Mouse (Mus musculus): ENCODE data around the gene Ceacam20. TPM values are rescaled to one million over a fixed set of nuclear protein-coding genes. Genes with fewer than 3 reads are reported as not detected.

The Ceacam20 gene
- polyA plus RNA-seq, 1 experiment from 2014 or later, result not detected

DNA sequence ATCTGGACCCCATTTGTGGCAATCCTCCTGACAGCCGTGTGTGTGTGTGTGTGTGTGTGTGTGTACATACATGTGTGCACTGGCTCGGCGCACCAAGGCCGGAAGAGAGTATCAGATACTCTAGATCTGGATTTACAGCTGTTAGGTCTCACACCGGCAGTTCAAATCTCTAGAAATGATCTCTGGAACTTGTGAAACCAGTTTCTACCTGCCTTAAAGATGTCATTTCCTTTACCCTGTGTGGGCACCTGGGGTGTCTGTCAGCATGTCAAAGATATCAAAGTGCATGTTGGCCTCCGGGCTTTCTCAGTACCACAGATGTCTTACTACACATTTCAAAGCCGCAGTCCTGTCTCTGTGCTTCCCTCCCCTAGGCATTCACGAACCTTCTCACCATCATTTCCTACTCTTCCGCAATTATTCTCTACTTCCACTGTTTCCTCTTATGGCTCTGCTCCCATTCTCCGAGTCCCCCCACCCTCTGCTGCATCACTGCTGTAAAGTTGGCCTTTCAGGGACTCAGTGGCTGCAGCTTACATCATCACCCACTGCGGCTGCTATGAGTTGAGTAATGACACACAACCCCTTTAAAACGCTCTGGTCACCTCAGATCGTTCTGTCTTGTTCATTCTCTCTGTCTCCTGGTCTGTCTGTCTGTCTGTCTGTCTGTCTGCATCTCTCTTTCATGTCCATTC, 19.2 kb upstream of the Ceacam20 start:
- Histone ChIP-seq H3K27me3 (ENCODE audit: insufficient read depth, low read length) (no peaks in the 10 kb centered on the region), H3K4me1 (replicated peaks; ENCODE audit: insufficient read depth, low read length) (no peaks in the 10 kb centered on the region), H3K27ac (no peak overlapping the region), H3K4me2 (ENCODE audit: low read length) (no peak overlapping the region), H3K4me3 (replicated peaks; ENCODE audit: low read depth, low read length) (no peak overlapping the region), H3K9me3 (replicated peaks; ENCODE audit: low read length) (no peaks in the 10 kb centered on the region), H3K9ac (ENCODE audit: low read depth, low read length) (no peak overlapping the region), H3K36me3 (ENCODE audit: insufficient read depth, low read length) (no peaks in the 10 kb centered on the region)
- no peak for ATAC-seq (replicated peaks; ENCODE audit: low FRiP score, low read depth)
- TF ChIP-seq CTCF (IDR thresholded peaks at IDR 0.05; ENCODE audit: low read depth), result no peak
- WGBS, result 76% methylated on average over 13 of the region's 13 CpGs
- DNase-seq (ENCODE audit: low spot score), result no peak

- Histone ChIP-seq H3K4me1 (replicated peaks; ENCODE audit: insufficient read depth, low read length) (no peaks in the 10 kb centered on the region), H3K9me3 (replicated peaks; ENCODE audit: low read length) (no peaks in the 10 kb centered on the region), H3K9ac (ENCODE audit: low read depth, low read length) (no peak overlapping the region), H3K27ac (no peak overlapping the region), H3K4me2 (ENCODE audit: low read length) (no peak overlapping the region), H3K27me3 (ENCODE audit: insufficient read depth, low read length) (no peaks in the 10 kb centered on the region), H3K36me3 (ENCODE audit: insufficient read depth, low read length) (no peaks in the 10 kb centered on the region), H3K4me3 (replicated peaks; ENCODE audit: low read depth, low read length) (no peak overlapping the region)
- DNase-seq (ENCODE audit: low spot score), result no peak
- TF ChIP-seq CTCF (IDR thresholded peaks at IDR 0.05; ENCODE audit: low read depth), result no peak
- ATAC-seq (replicated peaks; ENCODE audit: low FRiP score, low read depth), result no peak
- WGBS, result 79% methylated on average over 12 of the region's 12 CpGs
These were observed 16.3 kb upstream of the Ceacam20 start for GRCm38 (mm10) chr7:19948956-19949355.

DNA sequence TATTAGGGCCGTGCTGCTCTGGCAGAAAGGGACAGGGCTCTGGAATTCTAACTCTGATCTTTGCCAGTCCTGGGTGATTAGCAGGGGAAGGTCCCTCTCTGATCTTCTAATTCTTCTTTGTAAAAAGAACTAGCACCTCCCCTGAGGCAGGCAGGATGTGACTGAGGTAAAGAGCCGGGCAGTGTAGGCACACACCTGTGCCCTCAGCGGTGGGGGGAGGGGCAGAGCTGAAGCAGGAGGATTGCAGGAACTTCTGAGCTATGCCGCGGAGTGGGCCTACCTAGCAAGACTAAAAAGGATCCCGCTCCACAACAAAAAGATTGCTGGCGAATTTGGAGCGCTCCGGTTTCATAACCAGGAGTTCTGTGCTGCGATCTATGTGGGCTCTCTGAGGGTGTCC, 15.2 kb upstream of the Ceacam20 start:
- H3K4me1 ChIP-seq (replicated peaks; ENCODE audit: insufficient read depth, low read length), result no peaks in the 10 kb centered on the region
- no peak overlapping the region for H3K27ac ChIP-seq
- H3K4me3 ChIP-seq (replicated peaks; ENCODE audit: low read depth, low read length), result no peak overlapping the region
- no peaks in the 10 kb centered on the region for H3K9me3 ChIP-seq (replicated peaks; ENCODE audit: low read length)
- ATAC-seq (replicated peaks; ENCODE audit: low FRiP score, low read depth) (no peak), DNase-seq (ENCODE audit: low spot score) (no peak)
- H3K9ac ChIP-seq (ENCODE audit: low read depth, low read length), result no peak overlapping the region
- 62% methylated on average over 10 of the region's 10 CpGs for WGBS
- H3K36me3 ChIP-seq (ENCODE audit: insufficient read depth, low read length), result no peaks in the 10 kb centered on the region
- no peaks in the 10 kb centered on the region for H3K27me3 ChIP-seq (ENCODE audit: insufficient read depth, low read length)
- no peak overlapping the region for H3K4me2 ChIP-seq (ENCODE audit: low read length)
- TF ChIP-seq CTCF (IDR thresholded peaks at IDR 0.05; ENCODE audit: low read depth), result no peak

GRCm38 (mm10) chr7:19950589-19950988, 14.6 kb upstream of the Ceacam20 start, which contains the start of gene Igsf23:
Gene Igsf23 (minus strand): TSS chr7:19950756.
- Histone ChIP-seq H3K9ac (ENCODE audit: low read depth, low read length) (no peak within 1 kb of the TSS), H3K4me2 (ENCODE audit: low read length) (no peak within 1 kb of the TSS), H3K27ac (no peak within 1 kb of the TSS), H3K36me3 (ENCODE audit: insufficient read depth, low read length) (no peaks in the 10 kb centered on the region), H3K9me3 (replicated peaks; ENCODE audit: low read length) (no peaks in the 10 kb centered on the region), H3K4me3 (replicated peaks; ENCODE audit: low read depth, low read length) (no peak within 1 kb of the TSS), H3K4me1 (replicated peaks; ENCODE audit: insufficient read depth, low read length) (no peaks in the 10 kb centered on the region), H3K27me3 (ENCODE audit: insufficient read depth, low read length) (no peaks in the 10 kb centered on the region)
- WGBS, result 49% methylated on average over 9 of the region's 9 CpGs
- no peak for DNase-seq (ENCODE audit: low spot score)
- no peak for ATAC-seq (replicated peaks; ENCODE audit: low FRiP score, low read depth)
- no peak for TF ChIP-seq CTCF (IDR thresholded peaks at IDR 0.05; ENCODE audit: low read depth)

- no peak for DNase-seq (ENCODE audit: low spot score)
- no peak for TF ChIP-seq CTCF (IDR thresholded peaks at IDR 0.05; ENCODE audit: low read depth)
- H3K4me3 ChIP-seq (replicated peaks; ENCODE audit: low read depth, low read length), result no peak overlapping the region
- H3K36me3 ChIP-seq (ENCODE audit: insufficient read depth, low read length), result no peaks in the 10 kb centered on the region
- no peaks in the 10 kb centered on the region for H3K9me3 ChIP-seq (replicated peaks; ENCODE audit: low read length)
- H3K27ac ChIP-seq, result no peak overlapping the region
- ATAC-seq (replicated peaks; ENCODE audit: low FRiP score, low read depth), result no peak; the same call in 1 of the 2 replicates
- H3K9ac ChIP-seq (ENCODE audit: low read depth, low read length), result no peak overlapping the region
- 68% methylated on average over 10 of the region's 10 CpGs for WGBS
- H3K4me1 ChIP-seq (replicated peaks; ENCODE audit: insufficient read depth, low read length), result no peaks in the 10 kb centered on the region
- no peak overlapping the region for H3K4me2 ChIP-seq (ENCODE audit: low read length)
- no peaks in the 10 kb centered on the region for H3K27me3 ChIP-seq (ENCODE audit: insufficient read depth, low read length)
These were observed 12.8 kb upstream of the Ceacam20 start for GRCm38 (mm10) chr7:19952320-19952986.

- DNase-seq (ENCODE audit: low spot score), result no peak
- H3K4me1 ChIP-seq (replicated peaks; ENCODE audit: insufficient read depth, low read length), result no peaks in the 10 kb centered on the region
These were observed 12.2 kb upstream of the Ceacam20 start for GRCm38 (mm10) chr7:19953054-19953453.

More at GRCm38 (mm10) chr7:19953054-19953453, 12.2 kb upstream of the Ceacam20 start:
- no peak overlapping the region for H3K4me2 ChIP-seq (ENCODE audit: low read length)
- 44% methylated on average over 9 of the region's 9 CpGs for WGBS
- no peak overlapping the region for H3K4me3 ChIP-seq (replicated peaks; ENCODE audit: low read depth, low read length)
- TF ChIP-seq CTCF (IDR thresholded peaks at IDR 0.05; ENCODE audit: low read depth), result no peak
- H3K9me3 ChIP-seq (replicated peaks; ENCODE audit: low read length), result no peaks in the 10 kb centered on the region
- no peak overlapping the region for H3K9ac ChIP-seq (ENCODE audit: low read depth, low read length)
- no peak for ATAC-seq (replicated peaks; ENCODE audit: low FRiP score, low read depth)
- H3K36me3 ChIP-seq (ENCODE audit: insufficient read depth, low read length), result no peaks in the 10 kb centered on the region
- no peaks in the 10 kb centered on the region for H3K27me3 ChIP-seq (ENCODE audit: insufficient read depth, low read length)
- no peak overlapping the region for H3K27ac ChIP-seq

Measured in kidney, postnatal 0 days (tissue).